Mouse (Mus musculus): ENCODE results near the gene 9630041A04Rik.

GRCm38 (mm10) chr9:101825626-101826025 lies 36.0 kb upstream of the 9630041A04Rik start:
- no peak for TF ChIP-seq CTCF (IDR thresholded peaks at IDR 0.05; ENCODE audit: low read depth)
- no peak for TF ChIP-seq EP300 (optimal IDR thresholded peaks at IDR 0.05)
